Mouse (Mus musculus) liver, embryonic 14.5 days (tissue): ENCODE measurements around the gene Dmrt3.

Experiments used
- CTCF ChIP-seq: IDR thresholded peaks from 2 replicates; pipeline ENCODE4 v1.5.1; 2016; ENCODE audit warnings: antibody characterized with exemption, low read depth, control low read depth
- EP300 ChIP-seq: IDR thresholded peaks from 2 replicates; pipeline ENCODE4 v1.6.1; 2016; ENCODE audit warnings: antibody characterized with exemption, low read depth

GRCm38 (mm10) chr19:25667836-25668235 lies 57.7 kb downstream of the Dmrt3 start:
- no peak for TF ChIP-seq CTCF
- no peak for TF ChIP-seq EP300
